9 mouse cellular contexts compared by ENCODE assay signal in genomic region chr8:70821399-70821962, GRCm38 (mm10). TPM values are rescaled to one million over a fixed set of nuclear protein-coding genes. Genes with fewer than 3 reads are reported as not detected.
DNase-seq lines count a peak whose midpoint lies in the region; ATAC-seq and TF ChIP-seq lines count a peak whose summit lies in the region.
"Had no signal": no experiment of that assay in that cellular context is flagged by ENCODE, and none has a peak within 500 bp of the region (broad histone marks: within the 10 kb centered on the region; RNA-seq: fewer than 3 reads in every experiment).

No protein-coding gene starts in this region.

- H3K4me1 ChIP-seq in cerebellum, adult 2 months (ENCODE audit: control insufficient read depth, insufficient read depth, low read length), result no peaks in the 10 kb centered on the region
- H3K4me1 ChIP-seq in stomach, embryonic 14.5 days (ENCODE audit: control insufficient read depth, insufficient read depth, low read length), result peaks cover 4% of the 10 kb centered on the region; the same call in 1 of the 2 replicates

- 14% methylated on average over 30 of the region's 30 CpGs for WGBS in cerebellum, adult 2 months
- 16% methylated on average over 30 of the region's 30 CpGs for WGBS in stomach, embryonic 14.5 days

- DNase-seq in cerebellum, adult 2 months, result peak; percentile 51 to 68
- no peak for DNase-seq in cerebellum, adult 11 months
- DNase-seq in NIH3T3 (ENCODE audit: low read depth), result peak; percentile 89
- DNase-seq in embryo, embryonic 11.5 days (ENCODE audit: low read depth, low spot score), result peak; percentile 64
- DNase-seq in heart, postnatal 14 days, result peak; percentile 84 to 89
- peak; percentile 71 to 87 for DNase-seq in kidney, postnatal 36 days
- peak; percentile 79 for DNase-seq in mesoderm, embryonic 11.5 days (ENCODE audit: low read depth, low spot score)

- H3K36me3 ChIP-seq in stomach, embryonic 14.5 days (ENCODE audit: control insufficient read depth, insufficient read depth, low read length), result no peaks in the 10 kb centered on the region
- H3K36me3 ChIP-seq: limb, embryonic 15.5 days had no signal

- TF ChIP-seq POLR2A in cerebellum, adult 2 months (IDR thresholded peaks at IDR 0.05; ENCODE audit: borderline replicate concordance, insufficient read depth, low read length), result no peak

- no peak overlapping the region for H3K4me3 ChIP-seq in cerebellum, adult 2 months (replicated peaks; ENCODE audit: insufficient read depth, low read depth, low read length)
- no peak overlapping the region for H3K4me3 ChIP-seq in stomach, embryonic 14.5 days (ENCODE audit: low read depth, low read length)
- H3K4me3 ChIP-seq: limb, embryonic 15.5 days had no signal

- no peak overlapping the region for H3K27ac ChIP-seq in cerebellum, adult 2 months (ENCODE audit: insufficient read depth, low read length)
- H3K27ac ChIP-seq in stomach, embryonic 14.5 days (ENCODE audit: low read length), result no peak overlapping the region
- H3K27ac ChIP-seq: limb, embryonic 15.5 days had no signal

- ATAC-seq in stomach, embryonic 14.5 days (ENCODE audit: insufficient number of reproducible peaks, insufficient read depth, low FRiP score, low read depth), result peak; percentile 25; the same call in 1 of the 2 replicates

- intact Hi-C loops in heart, postnatal 14 days (cut with DNase I), result loop anchor here (1.0 to 2.0 kb wide), 2 partner anchors 20 to 47 kb away; no protein-coding TSS in a partner anchor

- H3K27me3 ChIP-seq in cerebellum, adult 2 months (ENCODE audit: control insufficient read depth, insufficient read depth, low read length), result peaks cover 2% of the 10 kb centered on the region; the same call in 1 of the 2 replicates
- H3K27me3 ChIP-seq in stomach, embryonic 14.5 days (ENCODE audit: control insufficient read depth, insufficient read depth, low read length), result 0 out of 2 replicates have a peak, but pooled peaks cover 2% of the 10 kb centered on the region

- TF ChIP-seq CTCF in cerebellum, adult 2 months (IDR thresholded peaks at IDR 0.05; ENCODE audit: borderline replicate concordance, insufficient read depth, low read depth, low read length), result peak; percentile 96

- H3K9ac ChIP-seq in stomach, embryonic 14.5 days (replicated peaks; ENCODE audit: low read depth, low read length), result no peak overlapping the region
- H3K9ac ChIP-seq: limb, embryonic 15.5 days had no signal

- 0 out of 2 replicates have a peak, but pooled peaks cover 2% of the 10 kb centered on the region for H3K9me3 ChIP-seq in stomach, embryonic 14.5 days (ENCODE audit: control insufficient read depth, low read depth, low read length)

- no peak overlapping the region for H3K4me2 ChIP-seq in stomach, embryonic 14.5 days (replicated peaks; ENCODE audit: low read depth, low read length)
- H3K4me2 ChIP-seq: limb, embryonic 15.5 days had no signal

RNA-seq across cellular contexts. Expression of gene Il12rb1, which starts 13.2 kb away (rescaled TPM):
- 1.8 and 1.9 TPM in 2 replicates for polyA plus RNA-seq in cerebellum, adult 2 months (2012; rRNA removed)
- total RNA-seq in heart, postnatal 14 days (2021), result under 1 TPM; 0.12 to 0.59 TPM
- polyA plus RNA-seq in stomach, embryonic 14.5 days (2014; fragmentation: Nextera tagmentation; extraction: Ambion mirVana), result 0.59 TPM in 1 of 2 replicates, not detected in the other

RNA-seq across cellular contexts. Expression of gene Mast3, which starts 16.6 kb away (rescaled TPM):
- 69.5 and 70.4 TPM in 2 replicates for polyA plus RNA-seq in cerebellum, adult 2 months (2012; rRNA removed)
- 10 to 100 TPM in 1 of 2 experiments, 1 to 10 TPM in 1; 9.4 to 11.1 TPM for total RNA-seq in heart, postnatal 14 days (2021)
- polyA plus RNA-seq in stomach, embryonic 14.5 days (2014; fragmentation: Nextera tagmentation; extraction: Ambion mirVana), result 10.7 and 13.2 TPM in 2 replicates

RNA-seq across cellular contexts. Expression of gene Arrdc2, which starts 18.0 kb away (rescaled TPM):
- 33.1 and 34.0 TPM in 2 replicates for polyA plus RNA-seq in cerebellum, adult 2 months (2012; rRNA removed)
- 10 to 100 TPM; 22.4 to 23.9 TPM for total RNA-seq in heart, postnatal 14 days (2021)
- polyA plus RNA-seq in stomach, embryonic 14.5 days (2014; fragmentation: Nextera tagmentation; extraction: Ambion mirVana), result 5.8 and 8.7 TPM in 2 replicates

RNA-seq across cellular contexts. Expression of gene Kcnn1, which starts 41.6 kb away (rescaled TPM):
- 19.4 and 22.1 TPM in 2 replicates for polyA plus RNA-seq in cerebellum, adult 2 months (2012; rRNA removed)
- total RNA-seq in heart, postnatal 14 days (2021), result 1 to 10 TPM; 3.8 to 4.0 TPM
- polyA plus RNA-seq in stomach, embryonic 14.5 days (2014; fragmentation: Nextera tagmentation; extraction: Ambion mirVana), result 1.6 and 2.1 TPM in 2 replicates

RNA-seq across cellular contexts. Expression of gene Pik3r2, which starts 45.0 kb away (rescaled TPM):
- polyA plus RNA-seq in cerebellum, adult 2 months (2012; rRNA removed), result 150 and 158 TPM in 2 replicates
- 10 to 100 TPM; 31.4 to 33.1 TPM for total RNA-seq in heart, postnatal 14 days (2021)
- 44.5 and 45.1 TPM in 2 replicates for polyA plus RNA-seq in stomach, embryonic 14.5 days (2014; fragmentation: Nextera tagmentation; extraction: Ambion mirVana)
